Mouse (Mus musculus): ENCODE results near the gene Ptch2. TPM values are rescaled to one million over a fixed set of nuclear protein-coding genes. Genes with fewer than 3 reads are reported as not detected.

Gene Ptch2
- 5.0 and 7.1 TPM in 2 replicates for polyA plus RNA-seq (2012; rRNA removed)

- no peak for TF ChIP-seq POLR2A (IDR thresholded peaks at IDR 0.05; ENCODE audit: low read depth, low read length)
- no peak for TF ChIP-seq CTCF (conservative IDR thresholded peaks at IDR 0.05; ENCODE audit: insufficient read depth, insufficient read length, low read depth, low read length)
- WGBS, result 4% methylated on average over 50 of the region's 50 CpGs
- Histone ChIP-seq H3K36me3 (ENCODE audit: control insufficient read depth, insufficient read depth, low read length) (no peaks in the 10 kb centered on the region), H3K27me3 (replicated peaks; ENCODE audit: control insufficient read depth, insufficient read depth, low read length) (no peaks in the 10 kb centered on the region), H3K4me3 (ENCODE audit: insufficient read depth, low read depth, low read length) (peak within 1 kb of the TSS; percentile 51), H3K4me1 (ENCODE audit: control insufficient read depth, insufficient read depth, low read length) (no peaks in the 10 kb centered on the region), H3K27ac (ENCODE audit: insufficient read depth, low read depth, low read length) (peak within 1 kb of the TSS; percentile 42)
- peak; percentile 83 for DNase-seq
These were observed at the start of gene Ptch2 for GRCm38 (mm10) chr4:117095551-117096452. TSS of gene Ptch2 (plus strand) at chr4:117096075.

GRCm38 (mm10) chr4:117048836-117049235 is 47.0 kb upstream of the Ptch2 start:
- no peaks in the 10 kb centered on the region; the same call in 1 of the 2 replicates for H3K36me3 ChIP-seq (ENCODE audit: control insufficient read depth, insufficient read depth, low read length)
- 59% methylated on average over 3 of the region's 3 CpGs for WGBS
- no peaks in the 10 kb centered on the region for H3K4me1 ChIP-seq (ENCODE audit: control insufficient read depth, insufficient read depth, low read length)
- H3K27ac ChIP-seq (ENCODE audit: insufficient read depth, low read depth, low read length), result no peak overlapping the region
- H3K27me3 ChIP-seq (replicated peaks; ENCODE audit: control insufficient read depth, insufficient read depth, low read length), result no peaks in the 10 kb centered on the region
- TF ChIP-seq POLR2A (IDR thresholded peaks at IDR 0.05; ENCODE audit: low read depth, low read length) (no peak), CTCF (conservative IDR thresholded peaks at IDR 0.05; ENCODE audit: insufficient read depth, insufficient read length, low read depth, low read length) (no peak)
- DNase-seq, result peak; percentile 3
- H3K4me3 ChIP-seq (ENCODE audit: insufficient read depth, low read depth, low read length), result no peak overlapping the region

- Histone ChIP-seq H3K4me3 (ENCODE audit: insufficient read depth, low read depth, low read length) (no peak overlapping the region), H3K4me1 (ENCODE audit: control insufficient read depth, insufficient read depth, low read length) (no peaks in the 10 kb centered on the region), H3K27me3 (replicated peaks; ENCODE audit: control insufficient read depth, insufficient read depth, low read length) (no peaks in the 10 kb centered on the region), H3K27ac (ENCODE audit: insufficient read depth, low read depth, low read length) (no peak overlapping the region), H3K36me3 (ENCODE audit: control insufficient read depth, insufficient read depth, low read length) (no peaks in the 10 kb centered on the region; the same call in 1 of the 2 replicates)
- TF ChIP-seq CTCF (conservative IDR thresholded peaks at IDR 0.05; ENCODE audit: insufficient read depth, insufficient read length, low read depth, low read length), result no peak
- WGBS, result 100% methylated on average over 1 of the region's 1 CpGs
- no peak for DNase-seq
These were observed 46.4 kb upstream of the Ptch2 start for GRCm38 (mm10) chr4:117049485-117049884.

GRCm38 (mm10) chr4:117052626-117053025 is 43.2 kb upstream of the Ptch2 start:
- no peaks in the 10 kb centered on the region for H3K27me3 ChIP-seq (replicated peaks; ENCODE audit: control insufficient read depth, insufficient read depth, low read length)
- TF ChIP-seq CTCF (conservative IDR thresholded peaks at IDR 0.05; ENCODE audit: insufficient read depth, insufficient read length, low read depth, low read length), result no peak
- no peak for TF ChIP-seq POLR2A (IDR thresholded peaks at IDR 0.05; ENCODE audit: low read depth, low read length)
- DNase-seq, result no peak
- WGBS, result 75% methylated on average over 4 of the region's 4 CpGs
- H3K27ac ChIP-seq (ENCODE audit: insufficient read depth, low read depth, low read length), result no peak overlapping the region
- no peaks in the 10 kb centered on the region for H3K4me1 ChIP-seq (ENCODE audit: control insufficient read depth, insufficient read depth, low read length)
- H3K4me3 ChIP-seq (ENCODE audit: insufficient read depth, low read depth, low read length), result no peak overlapping the region
- no peaks in the 10 kb centered on the region; the same call in 1 of the 2 replicates for H3K36me3 ChIP-seq (ENCODE audit: control insufficient read depth, insufficient read depth, low read length)

- no peaks in the 10 kb centered on the region for H3K27me3 ChIP-seq (replicated peaks; ENCODE audit: control insufficient read depth, insufficient read depth, low read length)
- WGBS, result 93% methylated on average over 4 of the region's 4 CpGs
- no peaks in the 10 kb centered on the region for H3K4me1 ChIP-seq (ENCODE audit: control insufficient read depth, insufficient read depth, low read length)
- H3K4me3 ChIP-seq (ENCODE audit: insufficient read depth, low read depth, low read length), result no peak overlapping the region
- no peaks in the 10 kb centered on the region; the same call in 1 of the 2 replicates for H3K36me3 ChIP-seq (ENCODE audit: control insufficient read depth, insufficient read depth, low read length)
- H3K27ac ChIP-seq (ENCODE audit: insufficient read depth, low read depth, low read length), result no peak overlapping the region
- no peak for TF ChIP-seq POLR2A (IDR thresholded peaks at IDR 0.05; ENCODE audit: low read depth, low read length)
- TF ChIP-seq CTCF (conservative IDR thresholded peaks at IDR 0.05; ENCODE audit: insufficient read depth, insufficient read length, low read depth, low read length), result no peak
- no peak for DNase-seq
These were observed 41.9 kb upstream of the Ptch2 start for GRCm38 (mm10) chr4:117053956-117054355.

GRCm38 (mm10) chr4:117056102-117056501 is 39.8 kb upstream of the Ptch2 start:
- TF ChIP-seq POLR2A (IDR thresholded peaks at IDR 0.05; ENCODE audit: low read depth, low read length), result no peak
- no peak for TF ChIP-seq CTCF (conservative IDR thresholded peaks at IDR 0.05; ENCODE audit: insufficient read depth, insufficient read length, low read depth, low read length)
- Histone ChIP-seq H3K36me3 (ENCODE audit: control insufficient read depth, insufficient read depth, low read length) (no peaks in the 10 kb centered on the region), H3K4me1 (ENCODE audit: control insufficient read depth, insufficient read depth, low read length) (no peaks in the 10 kb centered on the region), H3K4me3 (ENCODE audit: insufficient read depth, low read depth, low read length) (no peak overlapping the region), H3K27me3 (replicated peaks; ENCODE audit: control insufficient read depth, insufficient read depth, low read length) (no peaks in the 10 kb centered on the region), H3K27ac (ENCODE audit: insufficient read depth, low read depth, low read length) (no peak overlapping the region)
- no peak for DNase-seq

GRCm38 (mm10) chr4:117056514-117056913 is 39.4 kb upstream of the Ptch2 start:
- no peak overlapping the region for H3K27ac ChIP-seq (ENCODE audit: insufficient read depth, low read depth, low read length)
- no peak for DNase-seq
- no peaks in the 10 kb centered on the region for H3K27me3 ChIP-seq (replicated peaks; ENCODE audit: control insufficient read depth, insufficient read depth, low read length)
- H3K36me3 ChIP-seq (ENCODE audit: control insufficient read depth, insufficient read depth, low read length), result no peaks in the 10 kb centered on the region
- H3K4me1 ChIP-seq (ENCODE audit: control insufficient read depth, insufficient read depth, low read length), result no peaks in the 10 kb centered on the region
- WGBS, result 90% methylated on average over 2 of the region's 2 CpGs
- no peak overlapping the region for H3K4me3 ChIP-seq (ENCODE audit: insufficient read depth, low read depth, low read length)
- TF ChIP-seq CTCF (conservative IDR thresholded peaks at IDR 0.05; ENCODE audit: insufficient read depth, insufficient read length, low read depth, low read length) (no peak), POLR2A (IDR thresholded peaks at IDR 0.05; ENCODE audit: low read depth, low read length) (no peak)

Measured in kidney, adult 2 months (tissue).